Mouse (Mus musculus) brown adipose tissue, adult 24 weeks (tissue): ENCODE results near the gene Gabra1. TPM values are rescaled to one million over a fixed set of nuclear protein-coding genes. Genes with fewer than 3 reads are reported as not detected.

Experiments
- H3K27ac ChIP-seq: fragments of 200-500 bp; replicated peaks from 2 replicates; pipeline ENCODE4 v1.5.1; 2012; ENCODE audit warnings: low read depth, mild to moderate bottlenecking, low read length
- H3K4me1 ChIP-seq: fragments of 200-500 bp; 2 replicates; pipeline ENCODE4 v1.6.1; 2012; ENCODE audit warnings: low read length, mixed read lengths; ENCODE audit not compliant: control insufficient read depth, insufficient read depth, insufficient read length
- H3K4me3 ChIP-seq: fragments of 200-500 bp; 2 replicates; pipeline ENCODE4 v1.5.1; 2012; ENCODE audit warnings: low read depth, mild to moderate bottlenecking, low read length, moderate library complexity; ENCODE audit not compliant: insufficient read depth
- polyA plus RNA-seq: library from polyadenylated mRNA; stranded (reverse); fragments of >200 nt; gene quantifications from 2 replicates; pipeline ENCODE4 v1.2.4, GENCODE M21; 2012; ENCODE audit not compliant: missing spikeins, insufficient read depth, insufficient read length

The Gabra1 gene
- not detected in 2 replicates for polyA plus RNA-seq

DNA sequence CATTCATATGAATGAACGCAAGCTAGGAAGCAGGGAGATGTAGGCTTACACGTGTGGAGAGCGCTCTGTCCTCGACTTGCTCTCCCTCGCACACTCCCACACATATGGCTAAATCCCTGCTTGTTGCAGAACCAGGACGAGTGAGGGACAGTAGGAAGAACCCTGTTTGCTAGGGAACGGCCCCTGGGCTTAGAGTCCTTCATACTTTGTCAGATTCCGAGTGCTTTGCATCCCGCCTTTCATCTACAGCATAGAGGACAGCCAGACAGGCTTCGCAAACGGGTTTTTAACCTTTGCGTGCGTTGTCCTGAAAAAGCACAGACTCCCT, at the start of gene Gabra1:
Gene Gabra1 (minus strand): TSS at position 106 of the 328 bp plus-strand sequence.
- H3K4me3 ChIP-seq: peak within 1 kb of the TSS; percentile 35
- no peak within 1 kb of the TSS for H3K27ac ChIP-seq

GRCm38 (mm10) chr11:42181973-42182824, 531 bp downstream of the Gabra1 start:
- H3K4me3 ChIP-seq: peak overlapping the region; percentile 35
- no peaks in the 10 kb centered on the region for H3K4me1 ChIP-seq
- no peak overlapping the region for H3K27ac ChIP-seq

More for the DNA sequence above, at the start of gene Gabra1:
- H3K4me1 ChIP-seq: no peaks in the 10 kb centered on the region

DNA sequence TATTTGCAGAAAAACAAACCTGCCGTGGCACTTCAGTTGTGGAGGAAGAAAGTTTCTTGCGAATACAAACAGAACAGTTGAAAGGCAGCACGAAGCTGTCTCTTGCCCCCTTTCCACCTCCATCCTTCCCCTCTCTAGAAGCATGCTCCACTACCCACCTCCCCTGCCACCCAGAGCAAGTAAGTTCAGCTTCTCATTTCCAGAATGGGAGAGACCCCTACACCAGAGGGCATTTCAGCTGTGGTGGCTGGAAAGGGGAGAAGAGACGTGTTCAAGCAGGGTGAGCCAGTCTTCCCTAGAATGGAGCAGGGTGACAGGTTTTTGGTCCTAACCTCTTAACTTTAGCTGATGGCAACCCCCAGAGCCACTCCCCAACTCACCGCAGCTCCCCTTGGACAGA, 1.3 kb downstream of the Gabra1 start:
- no peaks in the 10 kb centered on the region for H3K4me1 ChIP-seq
- no peak overlapping the region for H3K27ac ChIP-seq
- H3K4me3 ChIP-seq: no peak overlapping the region; the same call in 1 of the 2 replicates

GRCm38 (mm10) chr11:42179535-42179934, 3.2 kb downstream of the Gabra1 start:
- no peak overlapping the region for H3K27ac ChIP-seq
- H3K4me3 ChIP-seq: no peak overlapping the region
- no peaks in the 10 kb centered on the region for H3K4me1 ChIP-seq

DNA sequence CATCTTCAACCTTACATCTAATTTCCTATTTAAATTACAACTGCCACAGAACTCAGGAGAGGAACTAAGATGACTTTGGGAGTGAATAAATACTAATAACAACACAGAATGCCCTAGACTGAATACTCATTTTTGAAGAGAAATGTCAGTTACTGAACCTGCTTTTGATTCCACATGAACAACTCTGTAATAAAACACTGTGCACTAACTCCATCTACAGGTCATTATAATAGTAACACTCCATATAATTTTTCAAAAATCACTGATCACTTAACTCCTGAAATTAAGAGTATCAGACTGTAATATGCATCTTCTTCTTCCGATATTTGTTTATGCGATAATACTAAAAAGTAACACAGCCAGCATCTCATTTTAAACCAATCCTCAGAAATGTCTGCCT, 4.4 kb downstream of the Gabra1 start:
- no peaks in the 10 kb centered on the region for H3K4me1 ChIP-seq
- no peak overlapping the region for H3K27ac ChIP-seq
- no peak overlapping the region for H3K4me3 ChIP-seq

- Histone ChIP-seq H3K4me3 (no peak overlapping the region), H3K27ac (no peak overlapping the region), H3K4me1 (no peaks in the 10 kb centered on the region)
These were observed 31.3 kb downstream of the Gabra1 start for GRCm38 (mm10) chr11:42151396-42151795.

GRCm38 (mm10) chr11:42116931-42117330, 65.8 kb downstream of the Gabra1 start:
- Histone ChIP-seq H3K4me3 (no peak overlapping the region), H3K4me1 (no peaks in the 10 kb centered on the region), H3K27ac (no peak overlapping the region)

DNA sequence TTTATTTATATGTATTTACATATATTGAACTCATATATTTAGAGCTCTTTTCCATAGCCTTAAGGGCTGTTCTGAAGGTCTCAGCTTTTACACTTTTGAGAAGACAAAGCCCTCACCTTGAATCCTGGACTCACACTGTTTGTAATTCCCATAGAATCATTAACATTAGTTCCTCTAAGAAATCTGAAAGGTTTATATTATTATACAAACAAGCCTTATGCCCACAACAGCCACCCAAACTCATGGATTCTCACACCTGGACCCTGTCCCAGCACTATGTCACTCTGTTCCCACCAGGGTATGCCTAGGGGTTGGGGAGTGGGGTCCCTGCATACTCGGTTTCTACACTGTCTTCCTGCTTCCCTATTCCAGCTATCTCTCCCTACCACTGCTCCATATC, 72.7 kb downstream of the Gabra1 start:
- no peaks in the 10 kb centered on the region for H3K4me1 ChIP-seq
- H3K27ac ChIP-seq: no peak overlapping the region
- no peak overlapping the region for H3K4me3 ChIP-seq

DNA sequence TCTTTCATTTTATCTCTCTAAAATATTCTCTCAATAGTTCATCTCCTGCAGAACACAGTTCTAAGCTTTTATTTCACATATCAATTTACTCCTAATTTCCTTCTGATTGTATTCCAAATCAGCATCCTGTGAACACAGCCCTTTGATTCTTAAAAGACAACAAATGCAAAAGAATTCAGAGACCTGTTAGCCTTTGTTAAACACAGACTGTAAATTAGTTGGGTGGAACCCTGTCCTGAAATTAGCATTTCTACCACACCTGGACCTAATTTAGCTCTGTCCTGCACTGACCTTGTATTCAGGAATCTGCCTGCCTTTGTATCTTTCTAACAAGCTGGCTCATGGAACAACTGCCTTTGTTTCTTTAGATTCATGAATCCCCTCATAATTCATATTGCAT, 73.1 kb downstream of the Gabra1 start:
- Histone ChIP-seq H3K4me3 (no peak overlapping the region), H3K4me1 (no peaks in the 10 kb centered on the region), H3K27ac (no peak overlapping the region)

GRCm38 (mm10) chr11:42095556-42095955, 87.2 kb downstream of the Gabra1 start:
- Histone ChIP-seq H3K27ac (no peak overlapping the region), H3K4me3 (no peak overlapping the region), H3K4me1 (no peaks in the 10 kb centered on the region)

Other genes with a start within 250 kb of the Gabra1 start
- gene Gabrg2, start 182.1 kb downstream of the Gabra1 start, polyA plus RNA-seq: not detected in 2 replicates
- gene Gabra6, start 138.1 kb upstream of the Gabra1 start, polyA plus RNA-seq: not detected in 2 replicates
- not detected in 2 replicates for gene Gabrb2, start 236.8 kb upstream of the Gabra1 start, polyA plus RNA-seq